Mouse (Mus musculus) cerebellum, adult 2 months (tissue): ENCODE data around the gene Ppm1h. TPM values are rescaled to one million over a fixed set of nuclear protein-coding genes. Genes with fewer than 3 reads are reported as not detected.

Experiments used
- DNase-seq, 2 experiments: peaks; one replicate each; pipeline ENCODE4 v3.0.0; 2021
- H3K27ac ChIP-seq: fragments of 200-500 bp; 2 replicates; pipeline ENCODE4 v1.5.1; 2012; ENCODE audit warnings: low read length, control low read depth, inconsistent platforms; ENCODE audit not compliant: insufficient read depth
- H3K27me3 ChIP-seq: fragments of 200-500 bp; 2 replicates; pipeline ENCODE4 v1.6.1; 2012; ENCODE audit warnings: inconsistent platforms, mild to moderate bottlenecking, low read length, moderate library complexity; ENCODE audit not compliant: control insufficient read depth, insufficient read depth
- H3K4me1 ChIP-seq: fragments of 200-500 bp; 2 replicates; pipeline ENCODE4 v1.6.1; 2011; ENCODE audit warnings: low read length; ENCODE audit not compliant: control insufficient read depth, insufficient read depth
- H3K4me3 ChIP-seq: fragments of 200-500 bp; replicated peaks from 2 replicates; pipeline ENCODE3; 2011; ENCODE audit warnings: mild to moderate bottlenecking, low read depth, low read length, control low read depth; ENCODE audit not compliant: insufficient read depth
- CTCF ChIP-seq: fragments of 200-500 bp; IDR thresholded peaks from 2 replicates; pipeline ENCODE4 v1.5.1; 2011; ENCODE audit warnings: low read depth, mild to moderate bottlenecking, control low read depth, low read length, moderate library complexity, borderline replicate concordance; ENCODE audit not compliant: insufficient read depth
- POLR2A ChIP-seq: fragments of 200-500 bp; IDR thresholded peaks from 2 replicates; pipeline ENCODE4 v1.6.1; 2011; ENCODE audit warnings: low read length, control low read depth, borderline replicate concordance; ENCODE audit not compliant: insufficient read depth
- WGBS: fragments of 180-500 bp; shearing (Covaris S2); methylation state at CpG from one replicate; pipeline ENCODE4 v1.1.7; 2018; 5-methylcytosine and 5-hydroxymethylcytosine counted together
- polyA plus RNA-seq: library from polyadenylated mRNA; depleted of rRNA; stranded (reverse); fragments of >200 nt; gene quantifications from 2 replicates; pipeline ENCODE4 v1.2.3, GENCODE M21; 2012

Ppm1h gene
- polyA plus RNA-seq, 1 experiment, result 30.4 TPM

DNA sequence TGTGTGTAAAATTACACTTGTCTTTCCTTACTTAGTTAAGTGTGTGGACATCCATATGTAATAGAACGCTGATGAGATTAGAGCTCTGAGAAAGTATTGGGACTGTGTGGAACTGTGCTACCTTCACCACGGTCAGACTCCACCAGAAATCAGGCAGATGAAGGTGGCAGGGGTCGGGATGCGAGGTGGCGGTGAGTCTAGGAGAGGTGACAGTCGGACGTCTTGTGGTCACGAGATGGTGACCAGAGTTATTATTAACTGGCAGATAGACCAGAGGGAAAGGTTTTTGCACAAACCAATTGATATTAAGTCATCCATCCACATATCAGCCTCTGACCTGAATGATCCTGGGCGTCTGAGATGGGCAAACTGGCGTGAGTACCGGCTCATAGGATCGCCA is 70.5 kb downstream of the Ppm1h start:
- peaks cover 24% of the 10 kb centered on the region for H3K4me1 ChIP-seq
- no peak for DNase-seq
- WGBS, result 86% methylated on average over 12 of the region's 12 CpGs
- H3K27me3 ChIP-seq, result no peaks in the 10 kb centered on the region
- TF ChIP-seq CTCF (no peak), POLR2A (no peak)
- no peak overlapping the region for H3K27ac ChIP-seq
- no peak overlapping the region for H3K4me3 ChIP-seq

DNA sequence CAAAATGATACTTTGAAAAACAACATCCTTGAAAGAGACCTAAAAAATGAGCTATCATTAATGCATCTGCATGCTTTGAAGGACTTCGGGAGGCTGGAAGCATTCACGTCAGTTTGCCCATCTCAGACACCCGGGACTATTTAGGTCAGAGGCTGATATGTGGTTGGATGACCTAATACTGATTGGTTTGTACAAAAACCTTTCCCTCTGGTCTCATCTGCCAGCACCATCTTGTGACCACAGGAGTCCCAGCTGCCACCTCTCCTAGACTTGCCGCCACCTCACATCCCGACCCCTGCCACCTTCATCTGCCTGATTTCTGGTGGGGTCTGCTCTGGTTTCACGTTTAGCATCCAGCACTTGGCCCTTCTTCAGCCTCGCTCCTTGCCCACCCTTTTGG is 71.3 kb downstream of the Ppm1h start:
- no peaks in the 10 kb centered on the region for H3K27me3 ChIP-seq
- no peak overlapping the region for H3K4me3 ChIP-seq
- H3K4me1 ChIP-seq, result peaks cover 24% of the 10 kb centered on the region
- TF ChIP-seq POLR2A (no peak), CTCF (no peak)
- peak; percentile 35 to 45 for DNase-seq
- WGBS, result 21% methylated on average over 7 of the region's 7 CpGs
- H3K27ac ChIP-seq, result peak overlapping the region; percentile 68; the same call in 1 of the 2 replicates

DNA sequence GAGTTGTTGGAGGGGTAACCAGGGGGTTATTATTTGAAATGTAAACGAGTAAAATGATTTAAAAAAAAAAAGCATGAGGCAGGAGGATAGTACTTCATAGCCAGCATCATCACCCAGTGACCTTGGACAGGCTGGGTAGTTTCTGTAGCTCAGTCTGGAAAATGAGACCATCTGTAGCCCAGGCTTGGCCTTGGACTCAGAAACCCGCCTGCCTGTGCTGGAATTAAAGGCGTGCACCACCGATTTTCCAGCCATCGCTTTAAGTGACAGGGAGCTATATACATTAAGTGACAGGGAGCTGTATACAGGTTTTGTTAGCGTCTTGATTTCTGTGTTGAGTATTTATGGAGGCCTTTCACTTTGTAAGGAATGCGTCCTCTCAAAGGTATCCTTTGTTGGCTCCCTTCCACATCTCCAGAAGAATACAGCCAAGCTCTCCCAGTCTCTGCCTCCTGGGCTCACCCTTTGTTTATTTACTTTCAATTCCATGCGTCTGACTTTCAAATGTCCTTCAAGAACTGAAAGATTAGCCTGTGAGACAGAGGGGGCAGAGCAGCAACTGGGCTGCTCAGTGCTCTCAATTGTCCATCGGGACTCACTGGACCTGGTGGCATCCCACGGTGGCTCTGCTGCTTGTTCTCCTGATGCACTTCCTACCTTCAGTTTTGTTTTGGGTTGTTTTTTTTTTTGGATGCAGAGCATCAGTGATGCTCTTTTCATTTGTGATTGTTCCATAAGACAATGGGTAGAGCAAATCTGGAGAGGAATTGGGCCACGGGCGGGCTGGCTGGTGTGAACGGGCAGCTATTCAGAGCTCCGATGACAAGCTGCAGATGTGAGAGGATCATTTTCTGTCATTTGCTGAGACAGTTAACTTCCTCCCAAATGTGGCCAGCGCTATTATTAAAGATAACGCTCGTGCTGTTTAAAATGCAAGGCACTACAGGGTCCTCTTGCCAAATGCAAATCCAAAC is 74.7 kb downstream of the Ppm1h start:
- WGBS, result 45% methylated on average over 17 of the region's 17 CpGs
- H3K27me3 ChIP-seq, result no peaks in the 10 kb centered on the region
- TF ChIP-seq POLR2A (no peak), CTCF (no peak)
- H3K4me3 ChIP-seq, result no peak overlapping the region
- H3K27ac ChIP-seq, result no peak overlapping the region
- peaks cover 23% of the 10 kb centered on the region for H3K4me1 ChIP-seq
- DNase-seq, result no peak

DNA sequence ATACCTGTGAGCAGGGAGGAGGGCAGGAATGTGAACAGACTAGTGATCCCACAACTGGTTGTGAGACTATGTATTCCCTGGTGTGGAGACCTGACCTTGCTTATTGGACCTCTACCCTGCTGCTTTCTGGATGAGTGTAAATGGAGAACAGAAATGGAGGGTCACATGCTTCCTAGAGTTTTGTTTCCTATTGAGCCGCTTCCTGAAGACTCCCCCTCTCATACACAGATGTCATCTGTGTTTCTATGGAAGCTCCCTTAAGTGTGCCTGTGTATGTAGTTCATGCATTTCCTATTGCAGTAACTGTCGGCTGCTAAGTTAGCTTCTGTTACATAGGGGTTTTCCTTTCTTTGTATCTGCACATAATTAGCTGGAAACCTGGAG is 75.4 kb downstream of the Ppm1h start:
- no peak for DNase-seq
- H3K27ac ChIP-seq, result no peak overlapping the region
- TF ChIP-seq POLR2A (no peak), CTCF (no peak)
- H3K4me3 ChIP-seq, result no peak overlapping the region
- peaks cover 16% of the 10 kb centered on the region for H3K4me1 ChIP-seq
- WGBS, result 89% methylated on average over 2 of the region's 2 CpGs
- H3K27me3 ChIP-seq, result no peaks in the 10 kb centered on the region

DNA sequence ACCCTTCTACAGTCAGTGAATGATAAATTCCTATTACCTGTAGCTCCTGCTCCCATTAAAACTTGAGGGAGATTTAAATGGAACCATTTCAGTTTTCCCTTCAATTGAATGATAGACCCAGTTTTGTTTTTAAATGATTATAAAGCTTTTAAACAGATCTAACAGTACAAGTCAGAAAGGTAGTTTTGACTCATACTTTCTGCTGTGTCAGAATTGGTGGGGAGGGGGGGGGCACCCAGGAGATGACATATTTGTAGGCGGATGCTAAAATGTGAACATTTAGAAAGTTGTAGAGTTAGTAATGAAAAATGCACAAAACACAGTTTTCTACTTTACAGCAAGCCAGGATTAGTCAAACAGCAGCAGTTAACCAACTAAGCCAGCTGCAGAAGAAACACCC is 76.4 kb downstream of the Ppm1h start:
- Histone ChIP-seq H3K4me3 (no peak overlapping the region), H3K4me1 (peaks cover 5% of the 10 kb centered on the region), H3K27ac (no peak overlapping the region), H3K27me3 (no peaks in the 10 kb centered on the region)
- TF ChIP-seq CTCF (no peak), POLR2A (no peak)
- DNase-seq, result no peak
- WGBS, result 96% methylated on average over 1 of the region's 1 CpGs

DNA sequence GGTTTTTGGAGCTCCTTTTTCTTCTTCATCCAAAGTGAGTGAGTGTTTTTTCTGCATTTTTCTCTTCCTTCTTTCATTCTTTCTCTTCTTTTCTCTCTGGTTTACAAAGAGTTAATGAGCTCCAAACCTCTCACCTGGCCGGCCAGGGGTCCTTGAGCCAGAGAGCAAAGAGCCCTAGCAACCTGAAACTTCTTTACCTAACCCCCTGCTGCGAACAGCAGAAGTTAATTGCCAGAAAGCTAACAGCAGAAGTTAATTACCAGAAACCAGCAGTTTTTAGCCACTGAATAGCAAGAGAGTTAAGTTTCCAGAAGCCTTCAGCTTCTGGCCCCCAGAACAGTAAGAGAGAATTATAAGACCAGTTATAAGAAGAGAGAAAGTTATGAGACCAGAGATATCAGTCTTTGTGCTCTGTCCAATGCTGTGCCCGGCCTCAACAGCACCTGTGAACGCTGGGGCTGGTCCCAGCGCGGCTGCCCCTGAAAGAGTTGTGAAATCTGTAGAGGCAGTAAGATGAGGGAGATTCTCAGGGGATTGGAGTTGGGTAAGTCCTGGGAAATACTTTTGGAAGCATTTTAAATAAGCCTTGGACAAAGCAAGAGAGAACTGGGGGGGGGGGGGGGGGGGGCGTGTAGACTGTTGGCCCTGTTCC is 78.4 kb downstream of the Ppm1h start:
- WGBS, result 50% methylated on average over 7 of the region's 7 CpGs
- H3K27me3 ChIP-seq, result no peaks in the 10 kb centered on the region
- no peak for DNase-seq
- H3K4me3 ChIP-seq, result no peak overlapping the region
- no peak for TF ChIP-seq CTCF
- TF ChIP-seq POLR2A, result no peak
- peaks cover 10% of the 10 kb centered on the region for H3K4me1 ChIP-seq
- no peak overlapping the region for H3K27ac ChIP-seq

DNA sequence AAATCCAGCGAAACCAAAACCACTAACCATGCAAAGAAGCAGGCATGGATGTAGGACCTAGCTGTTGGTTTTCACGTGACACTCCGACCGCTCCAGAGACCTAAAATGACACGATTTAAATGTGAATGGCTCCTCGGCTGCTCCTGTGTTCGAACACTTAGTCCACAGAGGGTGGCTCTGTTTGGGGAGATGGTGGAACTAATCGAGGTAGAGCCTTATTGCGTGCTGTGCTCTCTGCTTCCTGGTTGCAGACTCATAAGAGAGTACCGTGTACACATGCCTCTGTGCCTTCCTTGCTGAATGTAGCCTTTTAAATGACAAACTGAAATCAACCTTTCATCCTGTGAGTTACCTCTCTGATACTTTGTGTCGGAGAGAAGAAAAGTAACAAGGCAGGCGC is 79.2 kb downstream of the Ppm1h start:
- 86% methylated on average over 12 of the region's 12 CpGs for WGBS
- no peak for TF ChIP-seq CTCF
- no peak for TF ChIP-seq POLR2A

More for the DNA sequence above, 79.2 kb downstream of the Ppm1h start:
- peaks cover 10% of the 10 kb centered on the region for H3K4me1 ChIP-seq
- H3K4me3 ChIP-seq, result no peak overlapping the region
- no peak for DNase-seq
- no peaks in the 10 kb centered on the region for H3K27me3 ChIP-seq
- H3K27ac ChIP-seq, result no peak overlapping the region
